In genomic region chr11:45806264-45806663, GRCm38 (mm10) we compare ENCODE assay signal across 14 mouse cellular contexts. TPM values are rescaled to one million over a fixed set of nuclear protein-coding genes. Genes with fewer than 3 reads are reported as not detected.
DNase-seq lines count a peak whose midpoint lies in the region; ATAC-seq and TF ChIP-seq lines count a peak whose summit lies in the region.
"Had no signal": no experiment of that assay in that cellular context is flagged by ENCODE, and none has a peak within 500 bp of the region (broad histone marks: within the 10 kb centered on the region; RNA-seq: fewer than 3 reads in every experiment).

No protein-coding gene starts in this region.

- no peak overlapping the region for H3K4me2 ChIP-seq in stomach, embryonic 16.5 days (ENCODE audit: low read depth, low read length)
- no peak overlapping the region for H3K4me2 ChIP-seq in lung, postnatal 0 days (replicated peaks; ENCODE audit: low read depth, low read length)
- H3K4me2 ChIP-seq: lung, embryonic 15.5 days had no signal

- TF ChIP-seq EP300 in lung, postnatal 0 days (IDR thresholded peaks at IDR 0.05): no peak

- H3K9me3 ChIP-seq in stomach, embryonic 16.5 days (replicated peaks; ENCODE audit: control insufficient read depth, low read length): no peaks in the 10 kb centered on the region
- H3K9me3 ChIP-seq in lung, postnatal 0 days (ENCODE audit: low read length): no peaks in the 10 kb centered on the region
- H3K9me3 ChIP-seq: limb, embryonic 10.5 days; lung, embryonic 15.5 days had no signal

- H3K27ac ChIP-seq in spleen, adult 2 months (ENCODE audit: insufficient read depth, low read length): peak overlapping the region; percentile 5; the same call in 1 of the 2 replicates
- peak overlapping the region; percentile 76 for H3K27ac ChIP-seq in kidney, adult 2 months (ENCODE audit: insufficient read depth, low read depth, low read length)
- H3K27ac ChIP-seq in stomach, embryonic 16.5 days (ENCODE audit: low read length): peak overlapping the region; percentile 46; the same call in 1 of the 2 replicates
- no peak overlapping the region for H3K27ac ChIP-seq in lung, postnatal 0 days (ENCODE audit: low read length)
- H3K27ac ChIP-seq: hindbrain, postnatal 0 days; limb, embryonic 10.5 days; lung, embryonic 15.5 days had no signal

- no peaks in the 10 kb centered on the region for H3K36me3 ChIP-seq in spleen, adult 2 months (ENCODE audit: control insufficient read depth, insufficient read depth, low read length)
- no peaks in the 10 kb centered on the region for H3K36me3 ChIP-seq in kidney, adult 2 months (ENCODE audit: control insufficient read depth, insufficient read depth, low read length)
- H3K36me3 ChIP-seq in stomach, embryonic 16.5 days (ENCODE audit: control insufficient read depth, insufficient read depth, low read length): no peaks in the 10 kb centered on the region
- no peaks in the 10 kb centered on the region for H3K36me3 ChIP-seq in lung, postnatal 0 days (ENCODE audit: insufficient read depth, low read length)
- H3K36me3 ChIP-seq: limb, embryonic 10.5 days; lung, embryonic 15.5 days had no signal

- no peak overlapping the region for H3K4me3 ChIP-seq in spleen, adult 2 months (ENCODE audit: extremely low read depth, insufficient read depth, insufficient read length)
- no peak overlapping the region for H3K4me3 ChIP-seq in kidney, adult 2 months (ENCODE audit: insufficient read depth, low read depth, low read length)
- no peak overlapping the region for H3K4me3 ChIP-seq in stomach, embryonic 16.5 days (replicated peaks; ENCODE audit: low read length)
- H3K4me3 ChIP-seq in lung, postnatal 0 days (ENCODE audit: low read depth, low read length): no peak overlapping the region
- H3K4me3 ChIP-seq: limb, embryonic 10.5 days; lung, embryonic 15.5 days had no signal

- no peak for TF ChIP-seq CTCF in spleen, adult 2 months (IDR thresholded peaks at IDR 0.05; ENCODE audit: extremely low read depth, insufficient read depth, insufficient read length, insufficient replicate concordance)
- TF ChIP-seq CTCF in kidney, adult 2 months (conservative IDR thresholded peaks at IDR 0.05; ENCODE audit: insufficient read depth, insufficient read length, low read depth, low read length): no peak
- TF ChIP-seq CTCF in lung, postnatal 0 days (IDR thresholded peaks at IDR 0.05): no peak

- H3K4me1 ChIP-seq in spleen, adult 2 months (ENCODE audit: control insufficient read depth, insufficient read depth, insufficient read length): peaks cover 4% of the 10 kb centered on the region; the same call in 1 of the 2 replicates
- H3K4me1 ChIP-seq in kidney, adult 2 months (ENCODE audit: control insufficient read depth, insufficient read depth, low read length): peaks cover 19% of the 10 kb centered on the region
- H3K4me1 ChIP-seq in stomach, embryonic 16.5 days (ENCODE audit: control insufficient read depth, insufficient read depth, low read length): no peaks in the 10 kb centered on the region; the same call in 1 of the 2 replicates
- H3K4me1 ChIP-seq in lung, postnatal 0 days (ENCODE audit: insufficient read depth, low read depth, low read length): no peaks in the 10 kb centered on the region
- H3K4me1 ChIP-seq: lung, embryonic 15.5 days had no signal

- H3K9ac ChIP-seq in stomach, embryonic 16.5 days (ENCODE audit: low read length): no peak overlapping the region
- H3K9ac ChIP-seq in lung, postnatal 0 days (replicated peaks; ENCODE audit: low read depth): no peak overlapping the region
- H3K9ac ChIP-seq: lung, embryonic 15.5 days had no signal

- 82% methylated on average over 2 of the region's 2 CpGs for WGBS in spleen, adult 2 months
- 43% methylated on average over 2 of the region's 2 CpGs for WGBS in kidney, adult 2 months
- 70% methylated on average over 2 of the region's 2 CpGs for WGBS in stomach, embryonic 16.5 days
- 71% methylated on average over 2 of the region's 2 CpGs for WGBS in lung, postnatal 0 days

- no peaks in the 10 kb centered on the region for H3K27me3 ChIP-seq in spleen, adult 2 months (ENCODE audit: control insufficient read depth, insufficient read depth, low read length)
- H3K27me3 ChIP-seq in kidney, adult 2 months (replicated peaks; ENCODE audit: control insufficient read depth, insufficient read depth, low read length): no peaks in the 10 kb centered on the region
- no peaks in the 10 kb centered on the region for H3K27me3 ChIP-seq in stomach, embryonic 16.5 days (ENCODE audit: control insufficient read depth, insufficient read depth, low read length)
- no peaks in the 10 kb centered on the region for H3K27me3 ChIP-seq in lung, postnatal 0 days (replicated peaks; ENCODE audit: insufficient read depth, low read length)
- H3K27me3 ChIP-seq: lung, embryonic 15.5 days had no signal

- TF ChIP-seq POLR2A in spleen, adult 2 months (IDR thresholded peaks at IDR 0.05; ENCODE audit: low read depth, low read length): no peak
- TF ChIP-seq POLR2A in kidney, adult 2 months (IDR thresholded peaks at IDR 0.05; ENCODE audit: low read depth, low read length): no peak

- no peak for DNase-seq in spleen, adult 2 months (ENCODE audit: low read depth in 1 of 2, low spot score in 2 of 2)
- DNase-seq in spleen, adult 18-20 months: no peak
- DNase-seq in kidney, adult 2 months: peak; percentile 73
- DNase-seq in kidney, postnatal 36 days: peak; percentile 61
- no peak for DNase-seq in T-cell, adult 2 months (ENCODE audit: low spot score)
- DNase-seq in lung, postnatal 0 days (ENCODE audit: low spot score): no peak
- DNase-seq: cerebellum, adult 2 months; gastrocnemius, postnatal 25 days; right cerebral cortex, adult 18-20 months; thymus, postnatal 25 days had no signal

- ATAC-seq in stomach, embryonic 16.5 days (ENCODE audit: insufficient read depth, low FRiP score): no peak
- no peak for ATAC-seq in lung, postnatal 0 days
- ATAC-seq: hindbrain, postnatal 0 days had no signal

RNA-seq across cellular contexts. Expression of gene Clint1, which starts 45.6 kb away (rescaled TPM):
- polyA plus RNA-seq in spleen, adult 2 months (2012; rRNA removed): 41.1 and 48.3 TPM in 2 replicates
- polyA plus RNA-seq in kidney, adult 2 months (2012; rRNA removed): 63.0 and 64.9 TPM in 2 replicates
- 82.4 and 85.6 TPM in 2 replicates for polyA plus RNA-seq in stomach, embryonic 16.5 days (2015; fragmentation: Nextera tagmentation; extraction: Ambion mirVana)
- 41.6 and 47.0 TPM in 2 replicates for polyA plus RNA-seq in lung, postnatal 0 days (2015; fragmentation: Nextera tagmentation; extraction: Ambion mirVana)

Comparison
In these comparisons a context has a peak if more than half of its experiments do, and no peak if none do; other contexts are left out.
1. DNase-seq: peak in kidney, adult 2 months (single experiment) and kidney, postnatal 36 days (2 of 2); none in spleen, adult 2 months (0 of 2), spleen, adult 18-20 months (0 of 2), T-cell, adult 2 months (single experiment) and lung, postnatal 0 days (single experiment).